Comparison of ENCODE assay signal across 10 mouse cellular contexts in genomic region chr16:14493491-14494114, GRCm38 (mm10).
DNase-seq lines count a peak whose midpoint lies in the region; ATAC-seq and TF ChIP-seq lines count a peak whose summit lies in the region.
"Had no signal": no experiment of that assay in that cellular context is flagged by ENCODE, and none has a peak within 500 bp of the region (broad histone marks: within the 10 kb centered on the region; RNA-seq: fewer than 3 reads in every experiment).

No protein-coding gene starts in this region.

- no peak overlapping the region for H3K4me2 ChIP-seq in hindbrain, embryonic 11.5 days (replicated peaks; ENCODE audit: low read depth, low read length)
- H3K4me2 ChIP-seq in hindbrain, embryonic 12.5 days (replicated peaks), result no peak overlapping the region
- H3K4me2 ChIP-seq in midbrain, postnatal 0 days (ENCODE audit: low read depth, low read length, poor library complexity, severe bottlenecking), result no peak overlapping the region
- no peak overlapping the region for H3K4me2 ChIP-seq in midbrain, embryonic 13.5 days (replicated peaks)
- H3K4me2 ChIP-seq: forebrain, embryonic 13.5 days; hindbrain, embryonic 15.5 days had no signal

- WGBS in hindbrain, embryonic 11.5 days, result 82% methylated on average over 2 of the region's 2 CpGs
- 84% methylated on average over 2 of the region's 2 CpGs for WGBS in hindbrain, embryonic 12.5 days
- 84% methylated on average over 2 of the region's 2 CpGs for WGBS in midbrain, postnatal 0 days
- WGBS in midbrain, embryonic 13.5 days, result 83% methylated on average over 2 of the region's 2 CpGs

- H3K27ac ChIP-seq in hindbrain, embryonic 11.5 days (ENCODE audit: low read depth, low read length), result no peak overlapping the region
- H3K27ac ChIP-seq in hindbrain, embryonic 12.5 days, result no peak overlapping the region
- no peak overlapping the region for H3K27ac ChIP-seq in midbrain, postnatal 0 days (ENCODE audit: low read depth, low read length)
- H3K27ac ChIP-seq in midbrain, embryonic 13.5 days, result no peak overlapping the region
- H3K27ac ChIP-seq: forebrain, embryonic 13.5 days; hindbrain, embryonic 15.5 days had no signal

- peak; percentile 18 for DNase-seq in hindbrain, embryonic 11.5 days (ENCODE audit: low spot score)
- DNase-seq in midbrain, postnatal 0 days (ENCODE audit: low spot score), result peak; percentile 58
- DNase-seq in embryo, embryonic 10.5 days (ENCODE audit: low spot score), result peak; percentile 46
- DNase-seq in adrenal gland, postnatal 4 days (ENCODE audit: low spot score in 2 of 2), result no peak
- DNase-seq in spleen, postnatal 4 days (ENCODE audit: low spot score in 2 of 2), result no peak
- DNase-seq in ovary, postnatal 14 days (ENCODE audit: low spot score), result no peak

- no peaks in the 10 kb centered on the region for H3K4me1 ChIP-seq in hindbrain, embryonic 11.5 days (replicated peaks; ENCODE audit: control insufficient read depth, insufficient read depth, low read length)
- no peaks in the 10 kb centered on the region for H3K4me1 ChIP-seq in hindbrain, embryonic 12.5 days
- H3K4me1 ChIP-seq in midbrain, postnatal 0 days (ENCODE audit: insufficient read depth, low read length), result no peaks in the 10 kb centered on the region
- H3K4me1 ChIP-seq in midbrain, embryonic 13.5 days (replicated peaks), result no peaks in the 10 kb centered on the region
- H3K4me1 ChIP-seq: forebrain, embryonic 13.5 days; hindbrain, embryonic 15.5 days had no signal

- TF ChIP-seq CTCF in midbrain, postnatal 0 days (IDR thresholded peaks at IDR 0.05), result peak; percentile 71

- no peak overlapping the region for H3K4me3 ChIP-seq in hindbrain, embryonic 11.5 days (ENCODE audit: low read depth, low read length)
- no peak overlapping the region for H3K4me3 ChIP-seq in hindbrain, embryonic 12.5 days
- no peak overlapping the region for H3K4me3 ChIP-seq in midbrain, postnatal 0 days (ENCODE audit: low read depth, low read length)
- no peak overlapping the region for H3K4me3 ChIP-seq in midbrain, embryonic 13.5 days (replicated peaks)
- H3K4me3 ChIP-seq: forebrain, embryonic 13.5 days; hindbrain, embryonic 15.5 days had no signal

- ATAC-seq in hindbrain, embryonic 11.5 days (ENCODE audit: low FRiP score), result no peak
- no peak for ATAC-seq in hindbrain, embryonic 12.5 days (ENCODE audit: low FRiP score)
- ATAC-seq in midbrain, postnatal 0 days (ENCODE audit: low FRiP score), result no peak
- ATAC-seq in midbrain, embryonic 13.5 days, result no peak; the same call in 1 of the 2 replicates
- ATAC-seq: forebrain, embryonic 13.5 days had no signal

- H3K9ac ChIP-seq in hindbrain, embryonic 11.5 days (ENCODE audit: low read depth, low read length), result no peak overlapping the region
- no peak overlapping the region for H3K9ac ChIP-seq in hindbrain, embryonic 12.5 days
- H3K9ac ChIP-seq in midbrain, postnatal 0 days (replicated peaks; ENCODE audit: low read length, poor library complexity, severe bottlenecking), result no peak overlapping the region
- no peak overlapping the region for H3K9ac ChIP-seq in midbrain, embryonic 13.5 days (replicated peaks)
- H3K9ac ChIP-seq: forebrain, embryonic 13.5 days; hindbrain, embryonic 15.5 days had no signal

- H3K36me3 ChIP-seq in hindbrain, embryonic 11.5 days (ENCODE audit: control insufficient read depth, insufficient read depth, low read length), result no peaks in the 10 kb centered on the region
- no peaks in the 10 kb centered on the region for H3K36me3 ChIP-seq in hindbrain, embryonic 12.5 days
- no peaks in the 10 kb centered on the region for H3K36me3 ChIP-seq in midbrain, postnatal 0 days (ENCODE audit: insufficient read depth, low read length)
- H3K36me3 ChIP-seq in midbrain, embryonic 13.5 days, result no peaks in the 10 kb centered on the region
- H3K36me3 ChIP-seq: hindbrain, embryonic 15.5 days had no signal

- H3K9me3 ChIP-seq in hindbrain, embryonic 11.5 days (ENCODE audit: control insufficient read depth, low read length), result no peaks in the 10 kb centered on the region
- H3K9me3 ChIP-seq in hindbrain, embryonic 12.5 days (replicated peaks), result no peaks in the 10 kb centered on the region
- H3K9me3 ChIP-seq in midbrain, postnatal 0 days (ENCODE audit: low read length), result no peaks in the 10 kb centered on the region
- no peaks in the 10 kb centered on the region for H3K9me3 ChIP-seq in midbrain, embryonic 13.5 days
- H3K9me3 ChIP-seq: forebrain, embryonic 13.5 days; hindbrain, embryonic 15.5 days had no signal

- no peaks in the 10 kb centered on the region for H3K27me3 ChIP-seq in hindbrain, embryonic 11.5 days (ENCODE audit: control insufficient read depth, insufficient read depth, low read length)
- H3K27me3 ChIP-seq in hindbrain, embryonic 12.5 days, result no peaks in the 10 kb centered on the region
- H3K27me3 ChIP-seq in midbrain, postnatal 0 days (ENCODE audit: insufficient read depth, low read length), result no peaks in the 10 kb centered on the region
- H3K27me3 ChIP-seq in midbrain, embryonic 13.5 days, result no peaks in the 10 kb centered on the region
- H3K27me3 ChIP-seq: forebrain, embryonic 13.5 days; hindbrain, embryonic 15.5 days had no signal

Comparison
In these comparisons a context has a peak if more than half of its experiments do, and no peak if none do; other contexts are left out.
1. DNase-seq: peak in hindbrain, embryonic 11.5 days (single experiment), midbrain, postnatal 0 days (single experiment) and embryo, embryonic 10.5 days (single experiment); none in adrenal gland, postnatal 4 days (0 of 2), spleen, postnatal 4 days (0 of 2) and ovary, postnatal 14 days (single experiment).